Comparison of ENCODE assay signal across 23 mouse cellular contexts in the genomic region with DNA sequence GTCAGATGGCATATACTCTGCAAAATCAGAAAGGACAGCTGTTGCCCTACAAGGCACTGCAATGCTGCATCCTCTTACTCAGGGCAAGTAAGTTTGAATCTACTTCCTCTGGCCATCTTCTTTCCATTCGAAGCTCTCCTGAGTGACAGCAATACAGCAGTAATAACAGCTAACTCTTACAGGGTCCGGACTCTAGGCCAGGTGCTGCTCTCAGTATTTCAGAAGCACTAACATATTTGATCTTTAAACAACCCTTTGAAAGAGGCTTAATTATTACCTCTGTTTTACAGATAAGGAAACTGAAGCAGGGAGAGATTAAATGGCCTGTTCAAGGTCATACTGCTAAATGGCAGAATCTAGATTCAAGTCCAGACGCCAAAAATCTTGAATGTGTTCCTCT.
"Had no signal": no experiment of that assay in that cellular context is flagged by ENCODE, and none has a peak within 500 bp of the region (broad histone marks: within the 10 kb centered on the region; RNA-seq: fewer than 3 reads in every experiment).

No protein-coding gene starts in this region.

- H3K27me3 ChIP-seq: kidney, embryonic 15.5 days; midbrain, embryonic 12.5 days; midbrain, embryonic 15.5 days; neural tube, embryonic 12.5 days; neural tube, embryonic 15.5 days had no signal

- H3K4me2 ChIP-seq: kidney, embryonic 15.5 days; limb, embryonic 13.5 days; lung, embryonic 14.5 days; midbrain, embryonic 12.5 days; midbrain, embryonic 15.5 days; neural tube, embryonic 12.5 days; neural tube, embryonic 15.5 days had no signal

- DNase-seq: kidney, adult 2 months; kidney, postnatal 10 days; kidney, postnatal 36 days; liver; liver, postnatal 0 days; lung, embryonic 14.5 days; right cerebral cortex, adult 18-20 months; right cerebral cortex, postnatal 14 days; right cerebral cortex, postnatal 4 days; spleen, adult 18-20 months; thymus, adult 18-20 months; thymus, postnatal 36 days had no signal

- H3K36me3 ChIP-seq: kidney, embryonic 15.5 days; limb, embryonic 10.5 days; limb, embryonic 13.5 days; midbrain, embryonic 12.5 days; midbrain, embryonic 15.5 days; neural tube, embryonic 12.5 days; neural tube, embryonic 15.5 days had no signal

- H3K9me3 ChIP-seq: kidney, embryonic 15.5 days; limb, embryonic 10.5 days; limb, embryonic 13.5 days; midbrain, embryonic 12.5 days; midbrain, embryonic 15.5 days; neural tube, embryonic 12.5 days; neural tube, embryonic 15.5 days had no signal

- H3K4me3 ChIP-seq: kidney, embryonic 15.5 days; limb, embryonic 10.5 days; limb, embryonic 13.5 days; midbrain, embryonic 12.5 days; midbrain, embryonic 15.5 days; neural tube, embryonic 12.5 days; neural tube, embryonic 15.5 days had no signal

- H3K4me1 ChIP-seq: kidney, embryonic 15.5 days; midbrain, embryonic 12.5 days; midbrain, embryonic 15.5 days; neural tube, embryonic 12.5 days; neural tube, embryonic 15.5 days had no signal

- ATAC-seq: inflammation-experienced regulatory T-cells, adult 6 months; liver, postnatal 0 days; lung, postnatal 0 days; midbrain, embryonic 15.5 days had no signal

- H3K27ac ChIP-seq: kidney, embryonic 15.5 days; limb, embryonic 10.5 days; limb, embryonic 13.5 days; liver, embryonic 14.5 days; macrophage; midbrain, embryonic 12.5 days; midbrain, embryonic 15.5 days; neural tube, embryonic 12.5 days; neural tube, embryonic 15.5 days had no signal

- H3K9ac ChIP-seq: kidney, embryonic 15.5 days; limb, embryonic 13.5 days; liver, embryonic 14.5 days; liver, postnatal 0 days; lung, embryonic 14.5 days; midbrain, embryonic 12.5 days; midbrain, embryonic 15.5 days; neural tube, embryonic 12.5 days; neural tube, embryonic 15.5 days had no signal
